Mouse (Mus musculus) spleen, postnatal 4 days (tissue): ENCODE data around the gene Spon1.

Experiments
- DNase-seq, 2 experiments: peaks; one replicate each; pipeline ENCODE4 v3.0.0; 2022; ENCODE audit warnings: low spot score in 2 of 2

The Spon1 gene

GRCm38 (mm10) chr7:114060445-114060844, 294.6 kb downstream of the Spon1 start:
- DNase-seq: no peak

GRCm38 (mm10) chr7:114062451-114062850, 296.7 kb downstream of the Spon1 start:
- no peak for DNase-seq

GRCm38 (mm10) chr7:114063534-114063933, 297.7 kb downstream of the Spon1 start:
- DNase-seq: peak in 1 of 2 experiments; percentile 54

- DNase-seq: no peak
Observed at GRCm38 (mm10) chr7:114063966-114064365, 298.2 kb downstream of the Spon1 start.

- DNase-seq: peak in 1 of 2 experiments; percentile 54
Observed at GRCm38 (mm10) chr7:114065407-114066185, 299.8 kb downstream of the Spon1 start.

GRCm38 (mm10) chr7:114066529-114067178, 300.9 kb downstream of the Spon1 start:
- peak; percentile 73 to 87 for DNase-seq

- DNase-seq: peak in 1 of 2 experiments; percentile 57
Observed at GRCm38 (mm10) chr7:114068956-114069533, 303.2 kb downstream of the Spon1 start.

- no peak for DNase-seq
Observed at GRCm38 (mm10) chr7:114069726-114070457, 304.1 kb downstream of the Spon1 start.

- DNase-seq: peak in 1 of 2 experiments; percentile 53
Observed at GRCm38 (mm10) chr7:114070458-114070840, 304.7 kb downstream of the Spon1 start.

- no peak for DNase-seq
Observed at GRCm38 (mm10) chr7:114071395-114071794, 305.6 kb downstream of the Spon1 start.

- no peak for DNase-seq
Observed at GRCm38 (mm10) chr7:114071851-114072616, 306.2 kb downstream of the Spon1 start.

GRCm38 (mm10) chr7:114074133-114074532, 308.3 kb downstream of the Spon1 start:
- DNase-seq: no peak

- DNase-seq: no peak
Observed at GRCm38 (mm10) chr7:114074595-114074994, 308.8 kb downstream of the Spon1 start.

- DNase-seq: no peak
Observed at GRCm38 (mm10) chr7:114079343-114079742, 313.5 kb downstream of the Spon1 start.

GRCm38 (mm10) chr7:114080250-114080649, 314.5 kb downstream of the Spon1 start:
- no peak for DNase-seq

- DNase-seq: no peak
Observed at GRCm38 (mm10) chr7:114081633-114082420, 316.0 kb downstream of the Spon1 start.

GRCm38 (mm10) chr7:114083088-114083487, 317.3 kb downstream of the Spon1 start:
- DNase-seq: no peak

- no peak for DNase-seq
Observed at GRCm38 (mm10) chr7:114083760-114084159, 318.0 kb downstream of the Spon1 start.

- DNase-seq: no peak
Observed at GRCm38 (mm10) chr7:114086021-114086710, 320.4 kb downstream of the Spon1 start.

GRCm38 (mm10) chr7:114087341-114087740, 321.5 kb downstream of the Spon1 start:
- no peak for DNase-seq
